Mouse (Mus musculus): ENCODE data around the gene Adamts9.

- TF ChIP-seq JUND (conservative IDR thresholded peaks at IDR 0.05; ENCODE audit: low read depth, low read length) (no peak), CTCF (conservative IDR thresholded peaks at IDR 0.05 in 1 of 2, IDR thresholded peaks at IDR 0.05 in 1 of 2; ENCODE audit: low read depth in 2 of 2, low read length in 2 of 2) (no peak), MYC (IDR thresholded peaks at IDR 0.05; ENCODE audit: low read depth, low read length) (no peak), ZC3H11A (IDR thresholded peaks at IDR 0.05; ENCODE audit: low read depth, low read length) (no peak), USF1 (IDR thresholded peaks at IDR 0.05; ENCODE audit: low read depth, low read length) (no peak), ZKSCAN1 (IDR thresholded peaks at IDR 0.05; ENCODE audit: borderline replicate concordance, low read depth, low read length) (no peak), EP300 (IDR thresholded peaks at IDR 0.05; ENCODE audit: low read length) (no peak), SIN3A (IDR thresholded peaks at IDR 0.05; ENCODE audit: low read length) (no peak), POLR2A (IDR thresholded peaks at IDR 0.05; ENCODE audit: low read depth, low read length) (no peak), ELF1 (IDR thresholded peaks at IDR 0.05; ENCODE audit: low read depth, low read length) (no peak), MXI1 (IDR thresholded peaks at IDR 0.05; ENCODE audit: low read depth, low read length) (no peak), ETS1 (conservative IDR thresholded peaks at IDR 0.05; ENCODE audit: low read depth, low read length) (no peak)
These were observed 2.8 kb downstream of the Adamts9 start for GRCm38 (mm10) chr6:92940191-92941131.
